Mouse (Mus musculus): Measurements from ENCODE around the gene Tfip11.
"Not testable (repeated sequence)": the region's sequence is repeated elsewhere in the genome, so short reads cannot be mapped to it uniquely, and the experiment has no call there.

Tfip11 gene

GRCm38 (mm10) chr5:112289819-112290535, 36.2 kb upstream of the Tfip11 start:
- no peak for DNase-seq (ENCODE audit: low spot score)

GRCm38 (mm10) chr5:112290536-112290880, 35.6 kb upstream of the Tfip11 start:
- no peak for DNase-seq (ENCODE audit: low spot score)

GRCm38 (mm10) chr5:112291866-112292265, 34.3 kb upstream of the Tfip11 start:
- DNase-seq (ENCODE audit: low spot score) = no peak

- DNase-seq (ENCODE audit: low spot score) = no peak
These were observed 33.7 kb upstream of the Tfip11 start for GRCm38 (mm10) chr5:112292343-112292980.

- DNase-seq (ENCODE audit: low spot score) = no peak
These were observed 32.4 kb upstream of the Tfip11 start for GRCm38 (mm10) chr5:112293800-112294199.

- no peak for DNase-seq (ENCODE audit: low spot score)
These were observed 31.5 kb upstream of the Tfip11 start for GRCm38 (mm10) chr5:112294696-112295095.

GRCm38 (mm10) chr5:112295162-112295561, 31.0 kb upstream of the Tfip11 start:
- no peak for DNase-seq (ENCODE audit: low spot score)

- no peak for DNase-seq (ENCODE audit: low spot score)
These were observed 30.6 kb upstream of the Tfip11 start for GRCm38 (mm10) chr5:112295564-112295963.

GRCm38 (mm10) chr5:112296404-112297181, 29.6 kb upstream of the Tfip11 start:
- DNase-seq (ENCODE audit: low spot score) = no peak

GRCm38 (mm10) chr5:112297257-112297656, 28.9 kb upstream of the Tfip11 start:
- DNase-seq (ENCODE audit: low spot score) = no peak

GRCm38 (mm10) chr5:112298226-112298988, 27.8 kb upstream of the Tfip11 start:
- DNase-seq (ENCODE audit: low spot score) = no peak

GRCm38 (mm10) chr5:112299399-112299798, 26.8 kb upstream of the Tfip11 start:
- no peak for DNase-seq (ENCODE audit: low spot score)

- DNase-seq (ENCODE audit: low spot score) = no peak
These were observed 26.0 kb upstream of the Tfip11 start for GRCm38 (mm10) chr5:112300112-112300511.

- no peak for DNase-seq (ENCODE audit: low spot score)
These were observed 25.3 kb upstream of the Tfip11 start for GRCm38 (mm10) chr5:112300721-112301308.

- no peak for DNase-seq (ENCODE audit: low spot score)
These were observed 24.5 kb upstream of the Tfip11 start for GRCm38 (mm10) chr5:112301694-112302093.

GRCm38 (mm10) chr5:112302310-112302709, 23.8 kb upstream of the Tfip11 start:
- DNase-seq (ENCODE audit: low spot score) = no peak

- no peak for DNase-seq (ENCODE audit: low spot score)
These were observed 20.3 kb upstream of the Tfip11 start for GRCm38 (mm10) chr5:112305842-112306241.

- no peak for DNase-seq (ENCODE audit: low spot score)
These were observed 12.8 kb upstream of the Tfip11 start for GRCm38 (mm10) chr5:112313222-112313885.

- DNase-seq (ENCODE audit: low spot score) = no peak
These were observed 9.7 kb upstream of the Tfip11 start for GRCm38 (mm10) chr5:112316468-112316867.

GRCm38 (mm10) chr5:112317328-112317727, 8.8 kb upstream of the Tfip11 start:
- no peak for DNase-seq (ENCODE audit: low spot score)

GRCm38 (mm10) chr5:112319343-112319742, 6.8 kb upstream of the Tfip11 start:
- DNase-seq (ENCODE audit: low spot score) = not testable (repeated sequence)
